Mouse (Mus musculus): ENCODE measurements around the gene Olfr331. TPM values are rescaled to one million over a fixed set of nuclear protein-coding genes. Genes with fewer than 3 reads are reported as not detected.
A peak's percentile ranks its signal among the peaks of the same experiment; 100 is the strongest.
"Not testable (repeated sequence)": the region's sequence is repeated elsewhere in the genome, so short reads cannot be mapped to it uniquely, and the experiment has no call there.

The Olfr331 gene
- not detected for total RNA-seq (2021)
- long read RNA-seq, experiment 1: 0 reads
- long read RNA-seq, experiment 2: 0 reads

- DNase-seq (ENCODE audit: low spot score in 2 of 2); intact Hi-C loops (cut with DNase I): not testable (repeated sequence)
These were observed at the start of gene Olfr331 for GRCm38 (mm10) chr11:58502472-58502871. Gene Olfr331 (minus strand): TSS chr11:58502572.

- DNase-seq (ENCODE audit: low spot score in 2 of 2): no peak
- intact Hi-C loops (cut with DNase I): no loop called here
These were observed 44.0 kb upstream of the Olfr331 start, which contains the start of gene Olfr329-ps for GRCm38 (mm10) chr11:58546322-58546721. Gene Olfr329-ps (minus strand): TSS chr11:58546422.

- intact Hi-C loops (cut with DNase I): not testable (repeated sequence)
These were observed 32.4 kb upstream of the Olfr331 start, which contains the start of gene Olfr330 for GRCm38 (mm10) chr11:58534736-58535135. Gene Olfr330 (minus strand): TSS chr11:58534836.

GRCm38 (mm10) chr11:58519756-58520155 lies 17.4 kb upstream of the Olfr331 start:
- intact Hi-C loops (cut with DNase I): not testable (repeated sequence)
- peak; percentile 2 to 11 for DNase-seq (ENCODE audit: low spot score in 2 of 2)

More at GRCm38 (mm10) chr11:58534736-58535135, 32.4 kb upstream of the Olfr331 start, which contains the start of gene Olfr330:
- DNase-seq (ENCODE audit: low spot score in 2 of 2): not testable (repeated sequence)

GRCm38 (mm10) chr11:58518916-58519315 lies 16.5 kb upstream of the Olfr331 start:
- DNase-seq (ENCODE audit: low spot score in 2 of 2): peak; percentile 70 to 75

GRCm38 (mm10) chr11:58509058-58509457 lies 6.7 kb upstream of the Olfr331 start:
- DNase-seq (ENCODE audit: low spot score in 2 of 2); intact Hi-C loops (cut with DNase I): not testable (repeated sequence)

More at GRCm38 (mm10) chr11:58518916-58519315, 16.5 kb upstream of the Olfr331 start:
- intact Hi-C loops (cut with DNase I): not testable (repeated sequence)

GRCm38 (mm10) chr11:58499290-58499689 lies 3.1 kb downstream of the Olfr331 start:
- DNase-seq (ENCODE audit: low spot score in 2 of 2): peak; percentile 16 to 38
- intact Hi-C loops (cut with DNase I): loop anchor here (5.0 to 10.0 kb wide), 2 partner anchors 97 to 314 kb away; no protein-coding TSS in a partner anchor

- intact Hi-C loops (cut with DNase I): loop anchor here (5.0 to 10.0 kb wide), 2 partner anchors 96 to 314 kb away; no protein-coding TSS in a partner anchor
- no peak for DNase-seq (ENCODE audit: low spot score in 2 of 2)
These were observed 3.6 kb downstream of the Olfr331 start for GRCm38 (mm10) chr11:58498761-58499160.

GRCm38 (mm10) chr11:58492455-58492854 lies 9.9 kb downstream of the Olfr331 start, which contains the start of gene Olfr332:
Gene Olfr332 (minus strand): TSS chr11:58492555.
- no peak for DNase-seq (ENCODE audit: low spot score in 2 of 2)
- intact Hi-C loops (cut with DNase I): loop anchor here (10.0 kb wide), 1 partner anchor 308 kb away; no protein-coding TSS in a partner anchor

- intact Hi-C loops (cut with DNase I): no loop called here
These were observed 40.2 kb downstream of the Olfr331 start, which contains the start of gene Olfr30 for GRCm38 (mm10) chr11:58462170-58462569. Gene Olfr30 (minus strand): TSS chr11:58462270.

GRCm38 (mm10) chr11:58453592-58453991 lies 48.8 kb downstream of the Olfr331 start:
- intact Hi-C loops (cut with DNase I): no loop called here
- DNase-seq (ENCODE audit: low spot score in 2 of 2): no peak

More at GRCm38 (mm10) chr11:58462170-58462569, 40.2 kb downstream of the Olfr331 start, which contains the start of gene Olfr30:
- DNase-seq (ENCODE audit: low spot score in 2 of 2): no peak

GRCm38 (mm10) chr11:58452759-58453158 lies 49.6 kb downstream of the Olfr331 start, which contains the start of gene Lypd9:
Gene Lypd9 (minus strand): TSS chr11:58452923.
- DNase-seq (ENCODE audit: low spot score in 2 of 2): no peak
- intact Hi-C loops (cut with DNase I): no loop called here

Other genes with a start within 250 kb of the Olfr331 start
- gene 4930438A08Rik, start 227.8 kb downstream of the Olfr331 start, total RNA-seq (2021): not detected
- gene Zfp692, start 195.5 kb downstream of the Olfr331 start, total RNA-seq (2021): 10 to 100 TPM; 20.0 to 21.3 TPM
- 10 to 100 TPM; 48.6 to 52.7 TPM for gene Zfp672, start 172.2 kb downstream of the Olfr331 start, total RNA-seq (2021)
- gene Sh3bp5l, start 171.8 kb downstream of the Olfr331 start, total RNA-seq (2021): 10 to 100 TPM; 54.1 to 59.7 TPM
- not detected for gene Lypd8, start 123.5 kb downstream of the Olfr331 start, total RNA-seq (2021)
- gene 1810065E05Rik, start 81.5 kb downstream of the Olfr331 start, total RNA-seq (2021): not detected
- gene Gm12253, start 70.0 kb downstream of the Olfr331 start, total RNA-seq (2021): not detected
- gene Lypd9, start 49.6 kb downstream of the Olfr331 start, total RNA-seq (2021): not detected
- not detected for gene Olfr30, start 40.3 kb downstream of the Olfr331 start, total RNA-seq (2021)
- not detected for gene Olfr332, start 10.0 kb downstream of the Olfr331 start, total RNA-seq (2021)
- not detected for gene Olfr330, start 32.3 kb upstream of the Olfr331 start, total RNA-seq (2021)
- gene Olfr329-ps, start 43.9 kb upstream of the Olfr331 start, total RNA-seq (2021): not detected
- gene Olfr328, start 53.1 kb upstream of the Olfr331 start, total RNA-seq (2021): under 1 TPM; 0.11 TPM
- gene Olfr224, start 68.0 kb upstream of the Olfr331 start, total RNA-seq (2021): not detected
- gene Olfr325, start 75.2 kb upstream of the Olfr331 start, total RNA-seq (2021): not detected
- gene Olfr324, start 92.5 kb upstream of the Olfr331 start, total RNA-seq (2021): not detected
- gene 2210407C18Rik, start 113.5 kb upstream of the Olfr331 start, total RNA-seq (2021): under 1 TPM in 1 of 2 experiments, not detected in 1; 0.42 TPM
- not detected for gene Olfr323, start 127.9 kb upstream of the Olfr331 start, total RNA-seq (2021)
- under 1 TPM in 1 of 2 experiments, not detected in 1; 0.15 TPM for gene Trim58, start 137.9 kb upstream of the Olfr331 start, total RNA-seq (2021)
- gene Olfr322, start 156.2 kb upstream of the Olfr331 start, total RNA-seq (2021): not detected
- gene Olfr320, start 178.5 kb upstream of the Olfr331 start, total RNA-seq (2021): not detected
- not detected for gene Olfr319, start 196.6 kb upstream of the Olfr331 start, total RNA-seq (2021)
- gene Olfr318, start 221.4 kb upstream of the Olfr331 start, total RNA-seq (2021): under 1 TPM in 1 of 2 experiments, not detected in 1; 0.13 TPM
- gene Olfr317, start 236.6 kb upstream of the Olfr331 start, total RNA-seq (2021): under 1 TPM in 1 of 2 experiments, not detected in 1; 0.15 TPM

All from left cerebral cortex, postnatal 14 days (tissue).